Mouse (Mus musculus) v-Abl transformed pro-B cells (cell line): ENCODE measurements around the gene Gm20604.

Source experiments
- in situ Hi-C, 2 experiments: fragments of 400-800 bp; cut with MboI; formaldehyde crosslinking; loops; one replicate each; pipeline ENCODE4 v1.15.1; 2025; ENCODE audit not compliant: unreplicated experiment in 2 of 2

Gm20604 gene

DNA sequence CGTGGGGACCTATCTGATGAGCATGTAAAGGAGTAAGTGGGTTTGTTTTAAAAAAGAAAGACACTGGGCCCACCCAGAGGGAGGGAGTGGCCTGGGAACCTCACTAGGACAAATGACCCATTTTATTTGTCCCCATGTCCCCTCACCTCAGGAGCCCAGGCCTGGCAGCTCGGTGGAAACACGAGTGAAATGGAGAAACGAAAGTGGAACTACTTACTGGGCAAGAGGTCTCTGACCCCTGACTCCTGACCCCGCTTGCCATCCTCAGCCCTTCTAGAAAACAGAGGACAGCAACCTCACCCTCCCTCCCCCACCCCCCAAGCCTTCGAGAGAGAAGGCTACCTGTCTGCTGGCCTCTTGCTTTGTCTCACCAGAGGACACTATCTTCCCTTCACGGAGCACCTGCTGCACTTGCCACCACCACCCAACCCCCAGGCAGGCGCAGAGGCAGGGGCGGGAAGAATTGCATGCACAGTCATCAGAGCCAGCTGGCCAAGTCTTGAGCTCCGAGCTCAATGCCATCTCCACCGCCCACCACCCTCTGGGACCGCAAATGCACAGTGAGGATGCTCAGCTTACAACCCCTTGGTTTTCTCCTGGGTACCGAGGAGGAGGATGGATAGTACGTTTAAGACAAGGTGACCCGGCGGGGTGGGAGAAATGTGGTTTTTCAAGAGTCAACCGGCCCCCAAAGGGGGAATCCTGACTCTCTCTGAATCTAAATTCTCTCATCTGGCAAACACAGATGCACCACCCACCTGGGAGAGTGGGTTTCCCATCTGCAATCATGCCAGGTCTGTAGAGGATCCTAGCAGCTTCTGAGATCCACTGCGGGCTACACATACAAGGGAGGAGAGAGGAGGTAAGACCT, 62.9 kb downstream of the Gm20604 start:
- in situ Hi-C loops: no loop called here

DNA sequence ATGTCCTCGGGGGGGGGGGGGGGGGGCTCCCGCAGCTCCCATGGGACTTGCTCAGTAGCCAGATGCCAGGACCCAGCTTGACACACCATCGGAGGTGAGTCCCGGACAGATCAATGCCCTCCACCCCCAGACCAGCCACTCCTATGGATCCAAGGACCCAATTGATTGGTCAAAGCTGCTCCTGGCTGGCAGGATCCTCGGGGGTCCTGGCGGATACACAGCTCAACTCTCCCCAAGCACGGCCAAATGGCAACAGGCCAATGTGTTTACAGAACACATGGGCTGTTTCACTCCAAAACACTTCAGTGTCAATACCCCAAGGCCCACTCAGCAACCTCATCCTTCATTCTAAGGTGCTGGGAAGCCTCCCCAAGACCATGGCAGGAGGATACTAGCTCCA, 66.7 kb downstream of the Gm20604 start:
- in situ Hi-C loops: no loop called here
